Mouse (Mus musculus) small intestine, adult 2 months (tissue): ENCODE results near the gene Tmod2. TPM values are rescaled to one million over a fixed set of nuclear protein-coding genes. Genes with fewer than 3 reads are reported as not detected.

Experiments used
- H3K27ac ChIP-seq: fragments of 200-500 bp; 2 replicates; pipeline ENCODE4 v1.5.1; 2012; ENCODE audit warnings: low read depth, low read length, control low read depth, inconsistent platforms; ENCODE audit not compliant: insufficient read depth
- H3K27me3 ChIP-seq: fragments of 200-500 bp; 2 replicates; pipeline ENCODE4 v1.6.1; 2012; ENCODE audit warnings: mild to moderate bottlenecking, moderate library complexity, low read length, inconsistent platforms; ENCODE audit not compliant: control insufficient read depth, insufficient read depth
- H3K36me3 ChIP-seq: fragments of 200-500 bp; 2 replicates; pipeline ENCODE4 v1.6.1; 2012; ENCODE audit warnings: mild to moderate bottlenecking, low read length, control low read depth, inconsistent platforms; ENCODE audit not compliant: control insufficient read depth, insufficient read depth
- H3K4me1 ChIP-seq: fragments of 200-500 bp; 2 replicates; pipeline ENCODE4 v1.6.1; 2012; ENCODE audit warnings: low read length, inconsistent platforms, mixed read lengths; ENCODE audit not compliant: control insufficient read depth, insufficient read depth, insufficient read length
- H3K4me3 ChIP-seq: fragments of 200-500 bp; 2 replicates; pipeline ENCODE4 v1.5.1; 2012; ENCODE audit warnings: low read depth, mild to moderate bottlenecking, control low read depth, inconsistent platforms, low read length, moderate library complexity
- CTCF ChIP-seq: fragments of 200-500 bp; IDR thresholded peaks from 2 replicates; pipeline ENCODE4 v1.5.1; 2012; ENCODE audit warnings: low read depth, mild to moderate bottlenecking, control low read depth, inconsistent platforms, low read length, moderate library complexity, mixed read lengths; ENCODE audit not compliant: insufficient replicate concordance, insufficient read length; ENCODE audit errors: extremely low read depth
- POLR2A ChIP-seq: fragments of 200-500 bp; IDR thresholded peaks from 2 replicates; pipeline ENCODE4 v1.6.1; 2012; ENCODE audit warnings: low read depth, mild to moderate bottlenecking, control low read depth, inconsistent platforms, low read length, moderate library complexity
- WGBS: fragments of 180-500 bp; shearing (Covaris S2); methylation state at CpG from one replicate; pipeline ENCODE4 v1.1.7; 2018; 5-methylcytosine and 5-hydroxymethylcytosine counted together
- polyA plus RNA-seq: library from polyadenylated mRNA; depleted of rRNA; stranded (reverse); fragments of >200 nt; gene quantifications from 2 replicates; pipeline ENCODE4 v1.2.3, GENCODE M21; 2012; rRNA removed

The Tmod2 gene
- polyA plus RNA-seq, 1 experiment = 0.42 TPM

- H3K4me3 ChIP-seq = no peak overlapping the region
- WGBS = 97% methylated on average over 9 of the region's 9 CpGs
- TF ChIP-seq POLR2A (no peak), CTCF (no peak)
- H3K27ac ChIP-seq = no peak overlapping the region
- peaks cover 20% of the 10 kb centered on the region for H3K36me3 ChIP-seq
- H3K27me3 ChIP-seq = no peaks in the 10 kb centered on the region
- H3K4me1 ChIP-seq = peaks cover 2% of the 10 kb centered on the region; the same call in 1 of the 2 replicates
Observed at GRCm38 (mm10) chr9:75528096-75528495, 83.0 kb downstream of the Tmod2 start.

GRCm38 (mm10) chr9:75527368-75528059 is 83.6 kb downstream of the Tmod2 start:
- WGBS = 44% methylated on average over 13 of the region's 13 CpGs
- Histone ChIP-seq H3K4me1 (peaks cover 2% of the 10 kb centered on the region; the same call in 1 of the 2 replicates), H3K4me3 (no peak overlapping the region), H3K36me3 (peaks cover 21% of the 10 kb centered on the region), H3K27me3 (no peaks in the 10 kb centered on the region), H3K27ac (no peak overlapping the region)
- no peak for TF ChIP-seq CTCF
- no peak for TF ChIP-seq POLR2A

- Histone ChIP-seq H3K27ac (no peak overlapping the region), H3K4me3 (no peak overlapping the region), H3K27me3 (no peaks in the 10 kb centered on the region), H3K36me3 (peaks cover 12% of the 10 kb centered on the region), H3K4me1 (peaks cover 2% of the 10 kb centered on the region; the same call in 1 of the 2 replicates)
- TF ChIP-seq CTCF = no peak
- TF ChIP-seq POLR2A = no peak
- 34% methylated on average over 6 of the region's 6 CpGs for WGBS
Observed at GRCm38 (mm10) chr9:75523646-75524045, 87.5 kb downstream of the Tmod2 start.

GRCm38 (mm10) chr9:75522217-75522616 is 88.9 kb downstream of the Tmod2 start:
- Histone ChIP-seq H3K4me3 (no peak overlapping the region), H3K27ac (no peak overlapping the region), H3K36me3 (peaks cover 11% of the 10 kb centered on the region), H3K4me1 (no peaks in the 10 kb centered on the region), H3K27me3 (no peaks in the 10 kb centered on the region)
- WGBS = 70% methylated on average over 2 of the region's 2 CpGs
- TF ChIP-seq CTCF = no peak
- TF ChIP-seq POLR2A = no peak

- no peak overlapping the region for H3K27ac ChIP-seq
- H3K36me3 ChIP-seq = peaks cover 11% of the 10 kb centered on the region
- no peak overlapping the region for H3K4me3 ChIP-seq
- H3K27me3 ChIP-seq = no peaks in the 10 kb centered on the region
- no peaks in the 10 kb centered on the region for H3K4me1 ChIP-seq
- TF ChIP-seq POLR2A = no peak
- TF ChIP-seq CTCF = peak; percentile 64; the same call in 1 of the 2 replicates
- 60% methylated on average over 4 of the region's 4 CpGs for WGBS
Observed at GRCm38 (mm10) chr9:75521788-75522187, 89.3 kb downstream of the Tmod2 start.

GRCm38 (mm10) chr9:75520940-75521339 is 90.2 kb downstream of the Tmod2 start:
- no peak overlapping the region for H3K4me3 ChIP-seq
- peaks cover 15% of the 10 kb centered on the region for H3K36me3 ChIP-seq
- no peaks in the 10 kb centered on the region for H3K4me1 ChIP-seq
- no peak overlapping the region for H3K27ac ChIP-seq
- TF ChIP-seq CTCF (no peak), POLR2A (no peak)
- H3K27me3 ChIP-seq = no peaks in the 10 kb centered on the region
- WGBS = 95% methylated on average over 8 of the region's 8 CpGs

GRCm38 (mm10) chr9:75517751-75518150 is 93.4 kb downstream of the Tmod2 start:
- no peak for TF ChIP-seq POLR2A
- TF ChIP-seq CTCF = no peak
- peaks cover 27% of the 10 kb centered on the region for H3K36me3 ChIP-seq
- H3K27me3 ChIP-seq = no peaks in the 10 kb centered on the region
- no peaks in the 10 kb centered on the region for H3K4me1 ChIP-seq
- H3K4me3 ChIP-seq = no peak overlapping the region
- no peak overlapping the region for H3K27ac ChIP-seq
- 75% methylated on average over 3 of the region's 3 CpGs for WGBS

Other genes starting within 250 kb of the Tmod2 start
- 7.6 and 28.9 TPM in 2 replicates for gene Mapk6, start 201.3 kb downstream of the Tmod2 start, polyA plus RNA-seq
- gene Leo1, start 169.8 kb downstream of the Tmod2 start, polyA plus RNA-seq = 1.7 and 2.8 TPM in 2 replicates
- gene Tmod3, start 51.7 kb downstream of the Tmod2 start, polyA plus RNA-seq = 6.0 and 13.4 TPM in 2 replicates
- gene Lysmd2, start 14.4 kb upstream of the Tmod2 start, polyA plus RNA-seq = 8.8 and 13.7 TPM in 2 replicates
- gene Scg3, start 72.7 kb upstream of the Tmod2 start, polyA plus RNA-seq = 1.9 and 6.0 TPM in 2 replicates
- 0.84 and 1.9 TPM in 2 replicates for gene Bmp5, start 164.0 kb upstream of the Tmod2 start, polyA plus RNA-seq